Comparison of ENCODE assay signal across 20 mouse cellular contexts in genomic region chr2:33892354-33892753, GRCm38 (mm10). TPM values are rescaled to one million over a fixed set of nuclear protein-coding genes. Genes with fewer than 3 reads are reported as not detected.
DNase-seq lines count a peak whose midpoint lies in the region; ATAC-seq and TF ChIP-seq lines count a peak whose summit lies in the region.
"Had no signal": no experiment of that assay in that cellular context is flagged by ENCODE, and none has a peak within 500 bp of the region (broad histone marks: within the 10 kb centered on the region; RNA-seq: fewer than 3 reads in every experiment).

No protein-coding gene starts in this region.

- H3K9me3 ChIP-seq in hindbrain, postnatal 0 days (ENCODE audit: low read length), result no peaks in the 10 kb centered on the region
- H3K9me3 ChIP-seq in hindbrain, embryonic 10.5 days, result no peaks in the 10 kb centered on the region
- H3K9me3 ChIP-seq: embryonic facial prominence, embryonic 12.5 days; limb, embryonic 10.5 days; liver, embryonic 13.5 days; midbrain, embryonic 12.5 days had no signal

- TF ChIP-seq CTCF in hindbrain, postnatal 0 days (IDR thresholded peaks at IDR 0.05; ENCODE audit: low read depth), result no peak

- no peaks in the 10 kb centered on the region for H3K27me3 ChIP-seq in hindbrain, postnatal 0 days (ENCODE audit: insufficient read depth, low read length)
- H3K27me3 ChIP-seq in hindbrain, embryonic 10.5 days (ENCODE audit: insufficient read depth, poor library complexity, severe bottlenecking), result no peaks in the 10 kb centered on the region
- H3K27me3 ChIP-seq: embryonic facial prominence, embryonic 12.5 days; midbrain, embryonic 12.5 days had no signal

- H3K4me2 ChIP-seq in hindbrain, postnatal 0 days (ENCODE audit: low read depth, low read length), result no peak overlapping the region
- H3K4me2 ChIP-seq: embryonic facial prominence, embryonic 12.5 days; heart, embryonic 11.5 days; liver, embryonic 13.5 days; midbrain, embryonic 12.5 days had no signal

- H3K4me1 ChIP-seq in hindbrain, postnatal 0 days (ENCODE audit: insufficient read depth, low read length), result peaks cover 6% of the 10 kb centered on the region; the same call in 1 of the 2 replicates
- peaks cover 9% of the 10 kb centered on the region for H3K4me1 ChIP-seq in hindbrain, embryonic 10.5 days (replicated peaks)
- H3K4me1 ChIP-seq: embryonic facial prominence, embryonic 12.5 days had no signal

- H3K36me3 ChIP-seq in hindbrain, postnatal 0 days (ENCODE audit: insufficient read depth, low read length), result no peaks in the 10 kb centered on the region
- H3K36me3 ChIP-seq in hindbrain, embryonic 10.5 days, result no peaks in the 10 kb centered on the region
- H3K36me3 ChIP-seq: embryonic facial prominence, embryonic 12.5 days; G1E; limb, embryonic 10.5 days; liver, embryonic 13.5 days; midbrain, embryonic 12.5 days had no signal

- H3K9ac ChIP-seq in hindbrain, postnatal 0 days (replicated peaks; ENCODE audit: low read length), result no peak overlapping the region
- H3K9ac ChIP-seq: embryonic facial prominence, embryonic 12.5 days; liver, embryonic 13.5 days; midbrain, embryonic 12.5 days had no signal

- 63% methylated on average over 7 of the region's 7 CpGs for WGBS in hindbrain, postnatal 0 days
- 88% methylated on average over 7 of the region's 7 CpGs for WGBS in hindbrain, embryonic 10.5 days

- no peak overlapping the region for H3K4me3 ChIP-seq in hindbrain, postnatal 0 days (ENCODE audit: low read length)
- H3K4me3 ChIP-seq in hindbrain, embryonic 10.5 days, result no peak overlapping the region
- H3K4me3 ChIP-seq: embryonic facial prominence, embryonic 12.5 days; limb, embryonic 10.5 days; liver, embryonic 13.5 days; midbrain, embryonic 12.5 days had no signal

- no peak overlapping the region for H3K27ac ChIP-seq in hindbrain, postnatal 0 days
- H3K27ac ChIP-seq in hindbrain, embryonic 10.5 days, result no peak overlapping the region
- H3K27ac ChIP-seq: embryonic facial prominence, embryonic 12.5 days; limb, embryonic 10.5 days; liver, embryonic 13.5 days; midbrain, embryonic 12.5 days had no signal

- peak; percentile 48 for DNase-seq in hindbrain, postnatal 0 days (ENCODE audit: low spot score)
- DNase-seq in hindbrain, embryonic 10.5 days (ENCODE audit: low spot score), result no peak
- peak; percentile 5 for DNase-seq in NIH3T3 (ENCODE audit: low read depth)
- DNase-seq in cerebellum, adult 9-10 months, result peak; percentile 65
- DNase-seq in layer of hippocampus, adult 9-11 months, result peak; percentile 75
- no peak for DNase-seq in adrenal gland, postnatal 36 days
- no peak for DNase-seq in ovary, postnatal 14 days (ENCODE audit: low spot score)
- DNase-seq: adrenal gland, postnatal 14 days; gastrocnemius, postnatal 25 days; heart, postnatal 36 days; kidney, postnatal 14 days; liver, embryonic 13.5 days; lung, postnatal 10 days had no signal

- no peak for ATAC-seq in hindbrain, postnatal 0 days
- no peak for ATAC-seq in inflammation-experienced regulatory T-cells, adult 6 months
- ATAC-seq: intestine, postnatal 0 days had no signal

RNA-seq across cellular contexts. Expression of gene Mvb12b, which starts 4.6 kb away (rescaled TPM):
- 134 and 142 TPM in 2 replicates for total RNA-seq in hindbrain, postnatal 0 days (2014; rRNA removed)
- polyA plus RNA-seq in hindbrain, postnatal 0 days (2015; fragmentation: Nextera tagmentation; extraction: Ambion mirVana), result 55.4 and 64.1 TPM in 2 replicates
- 22.7 and 28.8 TPM in 2 replicates for polyA plus RNA-seq in hindbrain, embryonic 10.5 days (2016; fragmentation: Nextera tagmentation; extraction: Ambion mirVana)
- total RNA-seq in adrenal gland, postnatal 36 days (2021), result 10 to 100 TPM; 19.7 to 22.7 TPM
- polyA plus RNA-seq in inflammation-experienced regulatory T-cells, adult 6 months (2017; shearing (Covaris generic)), result 1 to 10 TPM in 2 of 3 experiments, under 1 TPM in 1; 0.80 to 2.0 (median 1.9) TPM

Comparison
In these comparisons a context has a peak if more than half of its experiments do, and no peak if none do; other contexts are left out.
1. DNase-seq: peak in hindbrain, postnatal 0 days (single experiment), NIH3T3 (single experiment), cerebellum, adult 9-10 months (single experiment) and layer of hippocampus, adult 9-11 months (single experiment); none in hindbrain, embryonic 10.5 days (single experiment), adrenal gland, postnatal 36 days (0 of 2) and ovary, postnatal 14 days (single experiment).